Mouse (Mus musculus) monocyte, adult 5-6 weeks (primary cell): ENCODE data around the gene Gm10300. TPM values are rescaled to one million over a fixed set of nuclear protein-coding genes. Genes with fewer than 3 reads are reported as not detected.

Experiments used
- ATAC-seq: fragments of 153-309, 156-312 bp; replicated peaks from 2 replicates; pipeline ENCODE4 v1.8.0; 2017; ENCODE audit warnings: mild to moderate bottlenecking; ENCODE audit not compliant: low TSS enrichment, insufficient number of reproducible peaks, severe bottlenecking, poor library complexity, low FRiP score
- total RNA-seq: library from RNA; stranded (forward); fragments of 200-1000, 200-491, 200-594 nt; gene quantifications from 3 replicates; pipeline ENCODE4 v1.2.3, GENCODE M21; 2017

The Gm10300 gene
- total RNA-seq, 1 experiment from 2014 or later = 2.2 TPM

DNA sequence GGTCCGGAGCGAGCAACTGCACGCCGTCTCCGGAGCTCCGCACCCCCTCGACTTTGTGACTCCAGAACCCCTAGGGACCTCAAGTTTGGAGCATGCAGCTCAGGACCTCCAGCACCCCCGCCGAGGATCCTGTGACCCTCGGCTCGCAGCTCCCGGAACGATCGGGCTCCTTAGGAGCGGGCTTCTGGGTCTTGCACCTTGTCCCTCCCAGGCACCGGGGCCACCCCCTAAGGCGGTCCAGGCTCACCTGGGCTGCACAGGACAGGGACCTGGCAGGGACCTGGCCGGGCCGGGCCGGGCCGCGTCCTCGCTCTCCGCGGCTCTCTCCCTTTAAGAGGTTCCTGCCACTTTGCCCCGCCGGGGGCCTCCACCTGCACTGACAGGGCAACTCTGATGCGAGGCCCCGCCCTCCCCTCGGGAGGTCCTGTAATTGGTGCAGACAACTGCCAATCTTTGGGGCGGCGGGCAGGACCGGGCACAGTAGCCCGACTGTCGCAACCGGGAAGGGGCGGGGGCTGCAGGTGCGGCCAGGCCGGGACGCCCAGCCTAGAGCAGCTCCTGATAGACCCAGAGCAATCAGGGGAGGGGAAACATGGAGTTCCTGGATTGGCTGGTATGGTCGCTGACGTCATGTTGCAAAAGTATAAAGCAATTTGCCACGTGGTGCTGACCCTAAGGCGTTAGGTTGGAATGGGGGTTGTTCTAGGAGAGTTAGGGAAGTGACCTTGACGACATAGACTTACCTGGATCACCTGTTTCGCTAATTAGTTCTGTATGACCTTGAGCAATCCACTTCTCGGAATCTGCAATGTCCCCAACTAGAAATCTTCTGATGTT lies 654 bp downstream of the Gm10300 start, which contains the start of gene Epb41:
Gene Epb41 (minus strand): TSS at position 389 of the 837 bp plus-strand sequence.
- peak; percentile 77 for ATAC-seq

DNA sequence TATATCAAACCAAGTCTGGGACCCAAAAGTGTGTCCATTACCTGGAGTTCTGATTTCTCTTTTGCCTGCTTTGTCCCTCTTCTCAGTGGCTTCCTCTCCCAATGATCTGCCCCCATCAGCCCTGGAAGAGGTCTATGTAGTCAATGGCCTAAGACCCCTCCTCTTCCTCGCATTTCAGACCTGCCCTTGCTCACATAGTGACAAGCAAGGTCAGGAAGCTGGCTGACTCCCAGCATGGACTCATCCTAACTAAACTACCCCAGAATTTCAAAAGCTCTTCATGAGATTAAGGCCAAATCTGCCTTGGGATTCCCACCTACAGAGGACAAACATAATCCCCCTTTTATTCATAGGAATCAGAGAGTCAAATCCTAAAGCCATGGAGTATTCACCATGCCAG lies 1.3 kb downstream of the Gm10300 start:
- ATAC-seq = no peak

DNA sequence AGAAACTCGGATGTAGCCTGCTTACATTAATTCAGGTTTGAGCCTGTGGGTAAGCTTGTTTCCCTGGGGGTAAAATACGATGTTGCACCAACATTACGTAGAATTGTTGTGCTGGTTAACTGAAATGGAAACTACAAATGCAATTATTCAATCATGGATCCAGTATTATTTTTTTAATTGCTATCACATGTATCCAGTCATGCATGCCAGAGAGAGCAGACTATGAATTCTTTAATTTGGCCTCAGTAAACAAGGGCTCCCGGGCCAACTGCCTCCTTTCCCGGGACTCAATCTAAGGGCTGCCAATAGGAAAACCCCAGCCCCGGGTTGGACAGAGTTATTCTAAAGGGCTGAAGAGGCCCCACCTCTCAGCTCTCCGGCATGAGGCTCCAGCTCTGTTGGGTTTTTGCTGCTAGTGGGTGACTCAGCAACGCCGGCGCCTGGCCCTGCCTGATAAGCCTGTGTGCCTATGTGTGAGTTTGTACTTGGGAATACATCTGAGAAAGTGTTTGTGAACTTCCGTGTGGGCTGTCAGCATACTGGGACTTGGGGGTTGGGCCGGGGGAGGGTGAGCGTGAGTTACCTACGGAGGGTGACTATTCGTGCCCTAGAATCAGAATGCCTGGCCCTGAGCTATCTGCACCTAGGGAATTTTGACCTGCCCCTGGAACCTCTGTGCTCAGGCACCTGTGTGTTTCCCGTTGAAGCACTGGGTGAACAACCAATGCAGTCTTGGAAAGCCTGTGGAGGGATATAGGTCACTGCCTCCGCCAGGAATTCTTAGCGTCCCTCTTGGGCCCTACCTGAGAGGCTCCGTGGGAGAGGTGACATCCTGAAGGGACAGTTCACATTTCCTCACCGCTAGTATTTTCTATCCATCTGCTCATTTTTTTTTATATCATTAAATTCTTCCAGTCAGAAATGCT lies 2.2 kb downstream of the Gm10300 start:
- no peak for ATAC-seq

DNA sequence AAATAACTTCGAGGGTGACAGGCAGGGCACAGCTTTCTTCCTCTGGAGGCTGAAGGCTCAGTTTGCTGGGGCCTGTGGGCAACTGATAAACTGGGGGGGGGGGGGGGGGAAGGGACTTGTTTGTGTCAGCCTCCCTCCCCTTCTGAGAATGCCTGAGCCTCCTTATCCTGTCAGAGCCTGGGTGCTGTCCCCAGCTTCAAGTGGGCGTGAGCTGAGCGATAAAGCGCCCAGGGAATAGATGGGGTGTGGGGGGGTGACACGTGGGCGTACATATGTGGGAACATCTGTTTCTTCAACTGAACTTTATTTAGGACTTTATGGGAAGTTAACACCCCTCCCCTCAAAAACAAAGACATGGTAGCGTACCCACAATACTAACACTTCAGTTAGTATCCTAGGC lies 2.9 kb downstream of the Gm10300 start:
- ATAC-seq = no peak

DNA sequence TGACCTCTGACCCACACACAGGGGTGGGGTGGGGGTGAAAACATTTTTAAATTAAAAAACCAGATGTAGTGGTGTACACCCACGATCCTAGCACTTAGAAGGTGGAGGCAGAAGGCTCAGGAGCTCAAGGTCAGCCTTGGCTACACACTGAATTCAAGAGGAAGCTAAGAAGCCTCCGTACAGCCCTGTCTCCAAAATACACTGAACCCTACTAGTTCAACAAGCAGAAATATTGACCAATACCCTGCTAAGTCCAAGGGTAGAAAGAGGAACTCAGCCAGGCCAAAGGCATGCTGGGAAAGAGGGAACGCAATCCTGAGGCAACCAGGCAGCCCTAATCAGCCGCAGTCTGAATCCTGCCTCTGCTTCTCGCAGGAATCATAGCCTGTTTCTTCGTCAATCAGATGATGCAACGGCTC lies 3.8 kb downstream of the Gm10300 start:
- peak; percentile 69 for ATAC-seq

DNA sequence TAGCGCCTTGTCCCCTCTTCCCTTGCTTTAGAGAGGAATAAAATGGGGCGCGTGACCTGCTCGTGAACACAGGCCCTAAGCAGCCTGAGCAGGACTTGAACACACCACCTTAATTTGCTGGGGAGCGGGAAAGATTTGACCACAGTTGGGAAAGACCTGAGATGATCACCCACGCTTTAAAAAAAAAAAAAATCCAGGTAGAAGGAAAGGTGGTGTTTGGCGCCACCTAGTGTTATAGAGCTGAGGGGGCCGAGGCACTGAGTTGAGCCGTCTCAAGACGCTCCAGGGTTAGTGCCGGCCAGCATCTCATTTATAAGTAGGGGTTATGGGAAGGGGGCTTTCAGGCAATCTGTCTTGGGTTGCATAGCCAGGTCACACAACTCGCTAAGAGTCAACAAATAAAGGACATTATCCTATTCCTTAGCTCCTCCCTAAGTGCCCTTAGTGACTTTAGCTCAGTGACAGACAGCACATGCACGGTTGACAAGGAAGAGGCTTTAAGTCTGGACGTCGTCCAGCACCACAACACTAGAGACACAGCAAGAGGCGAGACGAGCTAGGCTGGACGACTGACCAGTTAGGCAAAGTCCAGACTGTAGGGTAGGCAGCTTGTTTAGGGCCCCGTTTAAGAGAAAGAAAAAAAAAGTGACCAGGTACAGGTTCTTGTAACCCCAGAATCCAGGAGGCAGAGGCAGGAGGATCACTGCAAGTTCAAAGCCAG lies 5.2 kb downstream of the Gm10300 start:
- ATAC-seq = peak; percentile 38

DNA sequence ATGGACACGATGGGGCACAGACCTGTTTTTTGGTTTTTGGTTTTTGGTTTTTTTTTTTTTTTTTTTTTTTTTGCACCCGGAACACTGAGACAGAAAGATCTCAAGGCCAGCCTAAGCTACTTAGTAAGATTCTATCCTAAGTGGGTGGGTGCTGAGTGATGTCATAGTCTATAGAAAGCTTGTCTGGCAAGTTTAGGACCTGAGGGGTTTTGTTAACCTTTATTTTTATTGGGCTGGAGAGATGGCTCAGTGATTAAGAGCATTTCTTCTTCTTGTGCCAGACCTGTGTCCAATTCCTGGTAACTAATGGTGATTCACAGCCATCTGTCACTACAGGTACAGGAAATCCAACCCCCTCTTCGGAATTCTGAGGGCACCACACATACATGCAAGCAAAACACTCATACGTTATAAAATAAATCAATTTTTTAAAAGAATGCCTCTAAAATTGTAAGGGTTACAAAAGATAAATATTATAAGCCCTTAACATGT lies 6.0 kb downstream of the Gm10300 start:
- ATAC-seq = no peak

DNA sequence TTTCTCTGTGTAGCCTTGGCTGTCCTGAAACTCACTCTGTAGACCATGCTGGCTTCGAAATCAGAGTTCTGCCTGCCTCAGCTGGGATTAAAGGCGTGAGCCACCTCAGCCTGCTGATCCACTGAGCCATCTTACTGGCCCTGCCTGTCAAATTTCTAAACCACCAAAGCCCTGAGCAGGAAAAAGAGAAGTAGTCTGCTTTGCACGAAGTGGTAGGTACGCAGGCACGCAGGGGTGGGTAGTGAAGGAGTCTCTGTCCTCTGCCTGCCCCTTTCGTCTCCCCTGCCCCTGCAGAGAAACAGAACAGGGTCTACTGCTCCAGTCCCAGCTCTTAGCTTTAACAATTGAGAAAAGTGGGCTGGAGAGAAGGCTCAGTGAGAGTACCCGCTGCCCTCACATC lies 10.6 kb downstream of the Gm10300 start:
- ATAC-seq = no peak

DNA sequence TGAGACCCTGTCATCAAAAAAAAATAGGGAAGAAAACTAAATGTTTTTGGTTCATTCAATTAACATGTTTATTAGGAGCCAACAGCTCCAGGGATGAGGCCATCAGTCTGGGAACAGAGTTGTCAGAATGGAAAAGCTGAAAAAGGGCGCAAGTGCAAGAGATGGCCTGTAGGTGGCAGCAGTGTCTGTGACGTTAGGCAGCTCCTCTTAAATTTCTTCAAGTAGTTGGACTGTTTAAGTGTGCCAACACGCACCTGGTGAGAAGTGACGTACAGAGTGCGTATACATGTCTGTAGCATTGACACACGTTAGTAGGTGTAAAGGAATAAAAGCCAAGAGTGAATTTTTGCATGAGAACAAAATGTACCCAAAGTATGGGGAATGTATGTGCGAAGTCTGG lies 14.4 kb downstream of the Gm10300 start:
- peak; percentile 83 for ATAC-seq

DNA sequence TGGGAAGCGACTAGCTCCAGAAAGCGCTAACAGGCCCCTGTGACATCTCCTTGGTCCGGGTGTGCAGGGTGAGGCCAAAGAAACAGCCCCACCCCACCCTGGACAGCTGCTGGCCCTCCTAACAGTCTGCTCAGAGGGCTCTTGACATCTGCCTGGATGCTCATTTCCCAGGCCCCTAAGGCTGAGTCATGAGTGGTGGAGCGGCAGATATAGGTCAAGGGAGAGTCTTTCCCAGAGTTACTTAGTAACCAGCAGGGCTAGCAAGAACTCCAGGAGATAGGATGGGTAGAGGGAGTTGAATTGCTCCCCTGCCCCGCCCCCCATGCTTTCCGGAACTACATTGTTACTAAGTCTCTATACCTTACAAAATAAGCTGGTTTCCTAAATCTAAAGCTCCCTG lies 18.6 kb downstream of the Gm10300 start:
- ATAC-seq = no peak

DNA sequence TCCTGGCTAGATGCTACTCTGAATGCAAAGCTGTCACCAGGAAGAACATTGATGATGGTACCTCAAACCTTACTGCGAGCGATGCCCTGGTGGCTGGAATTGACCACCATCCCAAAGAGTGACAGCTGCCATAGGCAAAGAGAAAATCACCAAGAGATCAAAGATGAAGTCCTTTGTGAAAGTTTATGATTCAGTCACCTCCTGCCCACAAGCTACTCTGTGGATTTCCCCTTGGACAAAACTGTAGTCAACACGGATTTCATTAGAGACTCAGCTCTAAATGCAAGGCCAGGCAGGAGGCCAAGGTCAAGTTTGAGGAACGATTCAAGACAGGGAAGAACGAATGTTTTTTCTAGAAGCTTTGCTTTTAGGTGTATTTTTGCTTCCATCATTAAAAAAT lies 19.4 kb downstream of the Gm10300 start:
- ATAC-seq = no peak

DNA sequence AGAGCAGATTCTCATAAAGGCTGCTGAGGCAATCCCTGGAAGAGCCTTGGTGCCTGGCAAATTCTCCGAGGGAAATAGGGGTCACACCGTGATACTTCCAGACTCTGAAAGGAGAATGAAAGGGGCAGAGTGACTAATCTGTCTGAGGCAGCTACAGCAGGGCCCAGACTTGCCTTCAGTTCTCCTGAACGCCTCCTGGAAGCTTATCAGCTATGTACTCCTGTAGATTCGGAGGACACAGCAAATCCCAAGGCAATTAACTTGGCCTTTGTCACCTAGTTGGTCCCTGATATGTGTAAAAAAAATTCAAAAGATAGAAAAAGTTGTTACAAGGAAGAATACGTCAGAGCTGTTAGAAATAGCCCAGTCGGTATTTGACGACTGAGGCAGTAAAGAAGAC lies 20.5 kb downstream of the Gm10300 start:
- ATAC-seq = no peak

DNA sequence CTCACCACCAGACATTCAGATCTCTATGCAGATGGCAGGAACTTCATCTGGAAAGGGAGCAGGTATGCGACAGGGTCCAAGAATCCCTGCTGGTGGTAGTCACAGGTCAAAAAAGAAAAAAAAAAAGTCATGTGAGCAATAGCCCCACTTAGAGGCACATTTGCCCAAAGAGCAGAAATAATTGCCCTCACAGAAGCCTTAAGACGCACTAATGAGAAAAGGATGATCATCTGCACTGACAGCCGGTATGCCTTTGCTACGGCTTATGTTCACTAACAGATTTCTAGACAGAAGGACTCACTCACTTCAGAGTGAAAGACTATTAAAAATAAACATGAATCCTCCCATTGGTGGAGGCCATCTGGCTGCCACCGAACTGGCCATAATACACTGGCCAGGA lies 25.1 kb downstream of the Gm10300 start:
- ATAC-seq = no peak

DNA sequence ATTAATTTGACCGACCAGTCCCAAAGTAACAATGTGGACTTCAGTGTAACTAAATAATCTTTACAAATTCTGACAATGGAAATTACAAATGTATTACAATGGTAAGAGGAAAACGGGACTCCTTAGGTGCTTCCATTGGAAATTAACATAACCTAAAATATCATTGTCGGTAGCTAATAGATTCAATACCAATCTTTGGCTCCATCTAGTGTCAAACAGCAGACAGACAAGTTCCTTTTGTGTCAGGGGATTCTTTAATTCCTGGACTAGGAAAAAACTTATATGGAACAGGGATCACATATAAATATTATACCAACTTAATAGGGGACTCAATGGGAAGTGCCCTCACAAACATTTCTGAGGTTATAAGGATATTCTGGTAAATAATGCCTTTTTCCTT lies 26.7 kb downstream of the Gm10300 start:
- ATAC-seq = no peak

DNA sequence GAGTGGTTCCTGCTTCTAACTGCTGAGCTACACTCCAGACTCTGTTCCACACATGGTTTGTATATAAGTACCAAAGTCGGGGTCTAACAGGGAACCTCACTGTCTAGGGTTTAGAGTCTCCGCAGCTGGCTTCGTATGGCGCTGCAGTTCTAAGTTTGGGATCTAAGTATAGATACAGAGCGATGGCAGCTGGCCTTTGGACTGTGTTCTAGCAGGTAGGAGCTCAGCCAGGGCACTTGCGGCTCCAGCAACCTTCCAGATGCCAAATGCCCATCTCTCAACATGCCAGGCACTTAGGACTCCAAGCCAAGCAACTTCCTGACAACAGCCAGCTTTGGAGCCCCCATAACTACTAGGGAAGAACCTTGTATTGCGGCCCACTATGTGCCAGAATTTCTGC lies 33.7 kb downstream of the Gm10300 start:
- no peak for ATAC-seq

DNA sequence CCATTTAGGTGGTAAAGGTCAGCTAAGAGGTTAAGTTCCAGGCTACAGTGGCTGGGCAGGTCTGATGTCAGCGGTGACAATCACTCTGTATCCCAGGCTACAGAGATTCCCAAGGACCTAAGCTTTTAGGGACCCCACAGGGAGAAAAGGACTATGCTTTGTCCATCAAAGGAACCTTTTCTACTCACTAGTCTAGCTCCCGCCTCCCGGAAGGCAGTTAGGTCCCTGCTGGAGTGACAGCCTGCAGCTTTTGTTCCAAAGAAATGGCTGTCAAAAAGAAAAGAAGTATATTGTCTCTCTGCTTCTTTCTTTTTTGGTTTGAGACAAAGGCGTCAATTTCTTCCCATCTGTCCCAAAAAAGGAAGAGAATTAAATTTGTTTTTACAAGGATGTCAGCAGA lies 36.7 kb downstream of the Gm10300 start:
- no peak for ATAC-seq

DNA sequence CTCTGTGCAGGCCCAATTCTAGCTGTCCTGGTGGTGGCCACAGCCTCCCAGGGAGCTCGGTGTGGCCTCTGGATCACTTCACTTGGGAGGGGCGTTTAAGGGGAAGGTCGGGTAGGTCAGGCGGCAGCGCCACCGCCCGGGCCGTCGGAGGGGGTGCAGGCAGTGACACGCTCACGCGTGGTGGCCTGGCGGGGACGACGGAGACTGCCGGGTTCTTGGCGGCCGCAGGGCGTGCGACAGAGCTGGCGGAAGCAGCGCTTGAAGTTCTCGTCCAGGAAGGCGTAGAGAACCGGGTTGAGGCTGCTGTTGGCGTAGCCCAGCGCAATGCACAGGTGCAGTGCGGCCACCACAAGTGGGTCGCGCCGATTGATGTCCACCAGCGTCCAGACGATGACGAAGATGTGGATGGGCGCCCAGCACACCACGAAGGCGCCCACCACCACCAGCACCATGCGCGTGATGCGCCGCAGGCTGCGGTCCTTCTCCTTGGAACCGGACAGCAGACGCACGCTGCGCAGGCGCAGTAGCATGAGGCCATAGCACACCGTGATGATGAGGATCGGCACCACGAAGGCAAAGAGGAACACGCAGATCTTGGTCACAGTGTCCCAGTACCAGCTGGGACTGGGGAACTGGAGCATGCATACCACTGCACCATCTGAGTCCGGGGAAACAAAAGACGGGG lies 39.1 kb downstream of the Gm10300 start:
- ATAC-seq = no peak

DNA sequence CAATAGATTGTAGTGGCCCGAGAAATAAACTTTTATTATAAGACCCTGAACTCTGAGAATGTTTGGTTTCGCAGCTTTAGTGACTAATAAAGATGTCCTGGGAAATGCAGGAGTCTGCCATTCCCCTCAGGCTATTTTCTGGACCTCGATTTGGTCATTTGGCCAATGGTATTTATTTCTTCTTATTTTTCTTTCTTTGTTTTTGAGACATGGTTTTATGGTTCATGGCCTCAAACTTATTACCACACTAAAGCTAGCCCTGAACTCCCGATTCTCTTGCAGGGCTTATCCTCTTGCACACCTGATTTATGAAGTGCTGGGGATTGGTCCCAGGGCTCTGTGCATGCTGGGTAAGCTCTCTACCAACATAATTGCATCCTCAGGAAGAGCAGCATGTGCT lies 41.8 kb downstream of the Gm10300 start:
- ATAC-seq = no peak
